Mouse (Mus musculus) ES-Bruce4 (cell line): ENCODE results near the gene Olfr156. TPM values are rescaled to one million over a fixed set of nuclear protein-coding genes. Genes with fewer than 3 reads are reported as not detected.

Source experiments
- H3K27ac ChIP-seq: 2 replicates; pipeline ENCODE4 v1.5.1; 2012; ENCODE audit warnings: low read length, inconsistent platforms; ENCODE audit not compliant: insufficient read depth
- H3K27me3 ChIP-seq: 2 replicates; pipeline ENCODE4 v1.6.1; 2012; ENCODE audit warnings: mild to moderate bottlenecking, low read length, inconsistent platforms; ENCODE audit not compliant: control insufficient read depth, poor library complexity, insufficient read depth, severe bottlenecking
- H3K36me3 ChIP-seq: 2 replicates; pipeline ENCODE4 v1.6.1; 2012; ENCODE audit warnings: inconsistent platforms, mild to moderate bottlenecking, low read length, moderate library complexity; ENCODE audit not compliant: control insufficient read depth, poor library complexity, insufficient read depth, severe bottlenecking
- H3K4me1 ChIP-seq: one replicate; pipeline ENCODE4 v1.8.1; 2011; ENCODE audit warnings: low read length; ENCODE audit not compliant: control insufficient read depth, insufficient read depth
- H3K4me3 ChIP-seq: 2 replicates; pipeline ENCODE4 v1.5.1; 2011; ENCODE audit warnings: low read depth, mild to moderate bottlenecking, low read length
- H3K9ac ChIP-seq: 2 replicates; pipeline ENCODE4 v1.6.1; 2012; ENCODE audit warnings: low read depth, mild to moderate bottlenecking, inconsistent platforms; ENCODE audit not compliant: poor library complexity, severe bottlenecking
- H3K9me3 ChIP-seq: replicated peaks from 2 replicates; pipeline ENCODE4 v1.6.1; 2012; ENCODE audit warnings: mild to moderate bottlenecking, low read length, inconsistent platforms; ENCODE audit not compliant: control insufficient read depth, poor library complexity, insufficient read depth, severe bottlenecking
- CTCF ChIP-seq: IDR thresholded peaks from one replicate; pipeline ENCODE4 v1.8.1; 2011; ENCODE audit warnings: low read depth, low read length
- EP300 ChIP-seq: IDR thresholded peaks from 2 replicates; pipeline ENCODE4 v1.6.1; 2011; ENCODE audit warnings: low read depth, low read length; ENCODE audit not compliant: insufficient read depth
- POLR2A ChIP-seq: IDR thresholded peaks from one replicate; pipeline ENCODE4 v1.8.1; 2011; ENCODE audit warnings: low read length; ENCODE audit not compliant: insufficient read depth
- polyA plus RNA-seq: library from polyadenylated mRNA; stranded (reverse); fragments of >200 nt; gene quantifications from 2 replicates; pipeline ENCODE4 v1.2.4, GENCODE M21; 2011; ENCODE audit warnings: low read depth; ENCODE audit not compliant: missing spikeins, insufficient read depth, insufficient read length

Olfr156 gene
- polyA plus RNA-seq, result not detected in 2 replicates

- Histone ChIP-seq H3K4me3 (no peak within 1 kb of the TSS), H3K9ac (no peak within 1 kb of the TSS), H3K9me3 (no peaks in the 10 kb centered on the region), H3K27ac (no peak within 1 kb of the TSS), H3K27me3 (no peaks in the 10 kb centered on the region), H3K4me1 (no peaks in the 10 kb centered on the region), H3K36me3 (no peaks in the 10 kb centered on the region)
- TF ChIP-seq EP300 (no peak), CTCF (peak; percentile 69)
Measured at GRCm38 (mm10) chr4:43823845-43824337, at the start of gene Olfr156. Gene Olfr156 (minus strand): TSS chr4:43823895.

GRCm38 (mm10) chr4:43869821-43870220, 46.1 kb upstream of the Olfr156 start:
- H3K9me3 ChIP-seq, result no peaks in the 10 kb centered on the region
- no peaks in the 10 kb centered on the region for H3K27me3 ChIP-seq
- no peak overlapping the region for H3K9ac ChIP-seq
- H3K36me3 ChIP-seq, result no peaks in the 10 kb centered on the region
- no peaks in the 10 kb centered on the region for H3K4me1 ChIP-seq
- no peak for TF ChIP-seq CTCF
- no peak for TF ChIP-seq EP300
- TF ChIP-seq POLR2A, result no peak
- H3K4me3 ChIP-seq, result no peak overlapping the region
- no peak overlapping the region for H3K27ac ChIP-seq

DNA sequence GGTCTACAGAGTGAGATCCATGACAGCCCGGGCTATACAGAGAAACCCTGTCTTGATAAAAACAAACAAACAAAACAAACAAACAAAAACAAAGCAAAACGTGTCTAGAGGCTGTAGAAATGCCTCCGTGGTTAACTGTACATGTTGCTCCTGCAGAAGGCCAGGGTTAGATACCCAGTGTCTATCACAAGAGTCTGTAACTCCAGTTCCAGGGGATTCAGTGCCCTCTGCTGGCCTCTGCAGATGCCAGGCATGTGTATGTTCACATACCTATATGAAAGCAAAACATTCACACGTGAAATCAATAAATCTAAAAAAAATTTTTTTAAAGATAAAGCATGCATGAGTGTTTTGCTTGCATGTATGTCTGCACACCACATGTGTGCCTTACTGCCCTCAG, 39.6 kb upstream of the Olfr156 start:
- Histone ChIP-seq H3K27me3 (no peaks in the 10 kb centered on the region), H3K36me3 (no peaks in the 10 kb centered on the region), H3K4me3 (no peak overlapping the region), H3K9ac (no peak overlapping the region), H3K9me3 (no peaks in the 10 kb centered on the region), H3K4me1 (no peaks in the 10 kb centered on the region), H3K27ac (no peak overlapping the region)
- TF ChIP-seq EP300 (no peak), POLR2A (no peak), CTCF (no peak)

- TF ChIP-seq CTCF (peak; percentile 93), EP300 (no peak), POLR2A (no peak)
- no peak overlapping the region for H3K27ac ChIP-seq
Measured at GRCm38 (mm10) chr4:43860744-43861519, 37.2 kb upstream of the Olfr156 start.

GRCm38 (mm10) chr4:43859886-43860285, 36.2 kb upstream of the Olfr156 start:
- Histone ChIP-seq H3K9ac (no peak overlapping the region), H3K9me3 (no peaks in the 10 kb centered on the region), H3K4me1 (no peaks in the 10 kb centered on the region), H3K4me3 (no peak overlapping the region), H3K36me3 (no peaks in the 10 kb centered on the region), H3K27ac (no peak overlapping the region), H3K27me3 (no peaks in the 10 kb centered on the region)
- TF ChIP-seq CTCF (no peak), EP300 (no peak), POLR2A (no peak)

More at GRCm38 (mm10) chr4:43860744-43861519, 37.2 kb upstream of the Olfr156 start:
- no peak overlapping the region for H3K9ac ChIP-seq
- H3K4me3 ChIP-seq, result no peak overlapping the region
- H3K9me3 ChIP-seq, result no peaks in the 10 kb centered on the region
- no peaks in the 10 kb centered on the region for H3K27me3 ChIP-seq
- no peaks in the 10 kb centered on the region for H3K36me3 ChIP-seq
- H3K4me1 ChIP-seq, result no peaks in the 10 kb centered on the region

DNA sequence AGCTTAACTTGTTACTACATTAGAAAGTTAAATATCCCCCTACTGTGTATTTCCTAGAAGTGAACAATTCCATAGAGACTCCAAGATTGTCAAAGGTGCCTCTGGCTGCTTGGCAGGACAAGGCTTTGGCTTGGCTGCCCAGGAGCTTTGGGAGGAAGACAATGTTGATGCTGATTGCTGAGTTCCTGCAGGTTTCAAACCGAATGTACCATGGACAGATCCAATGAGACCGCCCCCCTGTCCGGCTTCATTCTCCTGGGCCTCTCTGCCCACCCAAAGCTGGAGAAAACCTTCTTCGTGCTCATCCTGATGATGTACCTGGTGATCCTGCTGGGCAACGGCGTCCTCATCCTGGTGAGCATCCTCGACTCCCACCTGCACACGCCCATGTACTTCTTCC, 30.4 kb upstream of the Olfr156 start:
- H3K27ac ChIP-seq, result no peak overlapping the region
- no peaks in the 10 kb centered on the region for H3K4me1 ChIP-seq
- no peak for TF ChIP-seq POLR2A
- TF ChIP-seq EP300, result no peak
- no peak for TF ChIP-seq CTCF
- no peaks in the 10 kb centered on the region for H3K27me3 ChIP-seq
- H3K9me3 ChIP-seq, result no peaks in the 10 kb centered on the region
- H3K4me3 ChIP-seq, result no peak overlapping the region
- no peaks in the 10 kb centered on the region for H3K36me3 ChIP-seq
- H3K9ac ChIP-seq, result no peak overlapping the region
